Mouse (Mus musculus) kidney, embryonic 15.5 days (tissue): Measurements from ENCODE around the gene Emg1. TPM values are rescaled to one million over a fixed set of nuclear protein-coding genes. Genes with fewer than 3 reads are reported as not detected.
"Not testable (repeated sequence)": the region's sequence is repeated elsewhere in the genome, so short reads cannot be mapped to it uniquely, and the experiment has no call there.

Experiments
- ATAC-seq: fragments of 200-750 bp; cut with Nextera tagmentation; replicated peaks from 2 replicates; pipeline ENCODE4 v1.8.0; 2017; ENCODE audit warnings: moderate TSS enrichment; ENCODE audit not compliant: low FRiP score
- H3K27ac ChIP-seq: fragments of 300-500 bp; sonication (generic); 2 replicates; pipeline ENCODE4 v1.5.1; 2015; ENCODE audit warnings: mild to moderate bottlenecking, inconsistent platforms
- H3K27me3 ChIP-seq: fragments of 300-500 bp; sonication (generic); 2 replicates; pipeline ENCODE4 v1.6.1; 2015; ENCODE audit warnings: inconsistent platforms
- H3K36me3 ChIP-seq: fragments of 300-500 bp; sonication (generic); 2 replicates; pipeline ENCODE4 v1.6.1; 2015; ENCODE audit warnings: inconsistent platforms
- H3K4me1 ChIP-seq: fragments of 300-500 bp; sonication (generic); 2 replicates; pipeline ENCODE4 v1.6.1; 2015; ENCODE audit warnings: inconsistent platforms
- H3K4me2 ChIP-seq: fragments of 300-500 bp; sonication (generic); 2 replicates; pipeline ENCODE4 v1.6.1; 2015; ENCODE audit warnings: moderate library complexity, mild to moderate bottlenecking, inconsistent platforms
- H3K4me3 ChIP-seq: fragments of 300-500 bp; sonication (generic); replicated peaks from 2 replicates; pipeline ENCODE4 v1.5.1; 2015; ENCODE audit warnings: mild to moderate bottlenecking, inconsistent platforms
- H3K9ac ChIP-seq: fragments of 300-500 bp; sonication (generic); 2 replicates; pipeline ENCODE4 v1.6.1; 2015; ENCODE audit warnings: mild to moderate bottlenecking, inconsistent platforms
- H3K9me3 ChIP-seq: fragments of 300-500 bp; sonication (generic); replicated peaks from 2 replicates; pipeline ENCODE4 v1.6.1; 2016; ENCODE audit warnings: inconsistent platforms
- WGBS: fragments of 180-500 bp; shearing (Covaris S2); methylation state at CpG from one replicate; pipeline ENCODE4 v1.1.7; 2015; ENCODE audit warnings: mixed read lengths; 5-methylcytosine and 5-hydroxymethylcytosine counted together
- polyA plus RNA-seq: library from polyadenylated mRNA; unstranded; fragments of >200 nt; fragmentation: Nextera tagmentation; extraction: Ambion mirVana; gene quantifications from 2 replicates; pipeline ENCODE4 v1.2.1, GENCODE M21; 2015

The Emg1 gene
- polyA plus RNA-seq, 1 experiment from 2014 or later: 206 TPM

GRCm38 (mm10) chr6:124699962-124700610 lies 11.9 kb downstream of the Emg1 start:
- ATAC-seq: peak; percentile 12; the same call in 1 of the 2 replicates
- H3K27ac ChIP-seq: peak overlapping the region; percentile 24; the same call in 1 of the 2 replicates

GRCm38 (mm10) chr6:124699366-124699765 lies 12.6 kb downstream of the Emg1 start:
- Histone ChIP-seq H3K4me3 (no peak overlapping the region), H3K9me3 (no peaks in the 10 kb centered on the region), H3K27me3 (no peaks in the 10 kb centered on the region), H3K9ac (no peak overlapping the region), H3K4me2 (no peak overlapping the region), H3K27ac (no peak overlapping the region), H3K36me3 (peaks cover 71% of the 10 kb centered on the region), H3K4me1 (peaks cover 21% of the 10 kb centered on the region)
- ATAC-seq: no peak
- WGBS: 83% methylated on average over 4 of the region's 4 CpGs

More at GRCm38 (mm10) chr6:124699962-124700610, 11.9 kb downstream of the Emg1 start:
- Histone ChIP-seq H3K4me3 (no peak overlapping the region), H3K27me3 (no peaks in the 10 kb centered on the region), H3K9me3 (no peaks in the 10 kb centered on the region), H3K4me1 (peaks cover 15% of the 10 kb centered on the region), H3K9ac (no peak overlapping the region), H3K4me2 (no peak overlapping the region), H3K36me3 (peaks cover 79% of the 10 kb centered on the region)
- WGBS: 67% methylated on average over 11 of the region's 11 CpGs

GRCm38 (mm10) chr6:124698751-124699150 lies 13.2 kb downstream of the Emg1 start:
- no peak overlapping the region for H3K27ac ChIP-seq
- no peaks in the 10 kb centered on the region for H3K9me3 ChIP-seq
- H3K4me3 ChIP-seq: no peak overlapping the region
- H3K27me3 ChIP-seq: no peaks in the 10 kb centered on the region
- H3K4me1 ChIP-seq: peaks cover 27% of the 10 kb centered on the region
- H3K4me2 ChIP-seq: no peak overlapping the region
- H3K9ac ChIP-seq: no peak overlapping the region
- H3K36me3 ChIP-seq: peaks cover 65% of the 10 kb centered on the region
- no peak for ATAC-seq
- WGBS: 74% methylated on average over 6 of the region's 6 CpGs

- Histone ChIP-seq H3K27ac (no peak overlapping the region), H3K4me2 (no peak overlapping the region), H3K9ac (no peak overlapping the region), H3K9me3 (no peaks in the 10 kb centered on the region), H3K27me3 (no peaks in the 10 kb centered on the region), H3K36me3 (peaks cover 44% of the 10 kb centered on the region), H3K4me3 (no peak overlapping the region), H3K4me1 (peaks cover 36% of the 10 kb centered on the region)
- no peak for ATAC-seq
- 89% methylated on average over 7 of the region's 7 CpGs for WGBS
These were observed 15.4 kb downstream of the Emg1 start for GRCm38 (mm10) chr6:124696441-124697150.

GRCm38 (mm10) chr6:124694166-124694955 lies 17.6 kb downstream of the Emg1 start:
- Histone ChIP-seq H3K36me3 (peaks cover 23% of the 10 kb centered on the region; the same call in 1 of the 2 replicates), H3K9me3 (no peaks in the 10 kb centered on the region), H3K4me3 (no peak overlapping the region), H3K9ac (no peak overlapping the region), H3K27ac (peak overlapping the region; percentile 87), H3K4me2 (no peak overlapping the region), H3K4me1 (peaks cover 29% of the 10 kb centered on the region), H3K27me3 (no peaks in the 10 kb centered on the region)
- 61% methylated on average over 15 of the region's 15 CpGs for WGBS
- peak; percentile 15; the same call in 1 of the 2 replicates for ATAC-seq

- Histone ChIP-seq H3K36me3 (peaks cover 14% of the 10 kb centered on the region; the same call in 1 of the 2 replicates), H3K4me1 (peaks cover 24% of the 10 kb centered on the region), H3K4me3 (no peak overlapping the region), H3K9me3 (no peaks in the 10 kb centered on the region), H3K4me2 (no peak overlapping the region), H3K9ac (no peak overlapping the region), H3K27me3 (no peaks in the 10 kb centered on the region), H3K27ac (peak overlapping the region; percentile 87)
- WGBS: 22% methylated on average over 15 of the region's 15 CpGs
- peak; percentile 88 for ATAC-seq
These were observed 18.6 kb downstream of the Emg1 start for GRCm38 (mm10) chr6:124693243-124693981.

GRCm38 (mm10) chr6:124690517-124690916 lies 21.5 kb downstream of the Emg1 start:
- no peak overlapping the region for H3K9ac ChIP-seq
- H3K9me3 ChIP-seq: no peaks in the 10 kb centered on the region
- no peaks in the 10 kb centered on the region for H3K27me3 ChIP-seq
- peaks cover 29% of the 10 kb centered on the region for H3K4me1 ChIP-seq
- H3K27ac ChIP-seq: no peak overlapping the region
- ATAC-seq: no peak
- peaks cover 2% of the 10 kb centered on the region; the same call in 1 of the 2 replicates for H3K36me3 ChIP-seq
- H3K4me3 ChIP-seq: no peak overlapping the region
- no peak overlapping the region for H3K4me2 ChIP-seq
- 89% methylated on average over 3 of the region's 3 CpGs for whole genome bisulfite sequencing

- Histone ChIP-seq H3K4me2 (no peak overlapping the region), H3K27me3 (no peaks in the 10 kb centered on the region), H3K9ac (no peak overlapping the region), H3K4me3 (no peak overlapping the region), H3K4me1 (peaks cover 20% of the 10 kb centered on the region), H3K36me3 (no peaks in the 10 kb centered on the region), H3K27ac (no peak overlapping the region), H3K9me3 (no peaks in the 10 kb centered on the region)
- WGBS: 90% methylated on average over 3 of the region's 3 CpGs
- no peak for ATAC-seq
These were observed 23.0 kb downstream of the Emg1 start for GRCm38 (mm10) chr6:124689011-124689410.

- no peaks in the 10 kb centered on the region for H3K27me3 ChIP-seq
- H3K4me2 ChIP-seq: no peak overlapping the region
- H3K4me1 ChIP-seq: peaks cover 19% of the 10 kb centered on the region
- H3K9me3 ChIP-seq: no peaks in the 10 kb centered on the region
- 75% methylated on average over 8 of the region's 8 CpGs for WGBS
- no peak overlapping the region for H3K4me3 ChIP-seq
- no peak; the same call in 1 of the 2 replicates for ATAC-seq
- H3K36me3 ChIP-seq: no peaks in the 10 kb centered on the region
- no peak overlapping the region for H3K9ac ChIP-seq
- H3K27ac ChIP-seq: no peak overlapping the region
These were observed 23.7 kb downstream of the Emg1 start for GRCm38 (mm10) chr6:124688151-124688758.

- not testable (repeated sequence) for H3K9ac ChIP-seq, H3K9me3 ChIP-seq, H3K36me3 ChIP-seq, H3K4me2 ChIP-seq, H3K4me3 ChIP-seq, H3K27ac ChIP-seq, H3K27me3 ChIP-seq, ATAC-seq
- H3K4me1 ChIP-seq: peaks cover 19% of the 10 kb centered on the region
- WGBS: 97% methylated on average over 1 of the region's 1 CpGs
These were observed 25.3 kb downstream of the Emg1 start for GRCm38 (mm10) chr6:124686644-124687043.
